Mouse (Mus musculus) embryonic facial prominence, embryonic 13.5 days (tissue): ENCODE results near the gene Lrrc23. TPM values are rescaled to one million over a fixed set of nuclear protein-coding genes. Genes with fewer than 3 reads are reported as not detected.

ENCODE experiments used
- ATAC-seq: fragments of 200-750 bp; cut with Nextera tagmentation; 2 replicates; pipeline ENCODE4 v1.8.0; 2017; ENCODE audit warnings: low read depth; ENCODE audit not compliant: insufficient number of reproducible peaks, insufficient read depth, low FRiP score, low TSS enrichment
- H3K27ac ChIP-seq: fragments of 300-500 bp; sonication (generic); 2 replicates; pipeline ENCODE4 v1.5.1; 2015; ENCODE audit warnings: moderate library complexity, mild to moderate bottlenecking, inconsistent platforms
- H3K27me3 ChIP-seq: fragments of 300-500 bp; sonication (generic); 2 replicates; pipeline ENCODE4 v1.6.1; 2015; ENCODE audit warnings: mild to moderate bottlenecking, inconsistent platforms
- H3K36me3 ChIP-seq: fragments of 300-500 bp; sonication (generic); 2 replicates; pipeline ENCODE4 v1.6.1; 2015; ENCODE audit warnings: mild to moderate bottlenecking, inconsistent platforms
- H3K4me1 ChIP-seq: fragments of 300-500 bp; sonication (generic); 2 replicates; pipeline ENCODE4 v1.6.1; 2015; ENCODE audit warnings: inconsistent platforms
- H3K4me2 ChIP-seq: fragments of 300-500 bp; sonication (generic); 2 replicates; pipeline ENCODE4 v1.6.1; 2015; ENCODE audit warnings: moderate library complexity, mild to moderate bottlenecking, inconsistent platforms
- H3K4me3 ChIP-seq: fragments of 300-500 bp; sonication (generic); 2 replicates; pipeline ENCODE4 v1.5.1; 2015; ENCODE audit warnings: mild to moderate bottlenecking, inconsistent platforms
- H3K9ac ChIP-seq: fragments of 300-500 bp; sonication (generic); 2 replicates; pipeline ENCODE4 v1.6.1; 2015; ENCODE audit warnings: mild to moderate bottlenecking, inconsistent platforms
- H3K9me3 ChIP-seq: fragments of 300-500 bp; sonication (generic); 2 replicates; pipeline ENCODE4 v1.6.1; 2016; ENCODE audit warnings: inconsistent platforms
- WGBS: fragments of 180-500 bp; shearing (Covaris S2); methylation state at CpG from one replicate; pipeline ENCODE4 v1.1.7; 2015; ENCODE audit warnings: mixed read lengths; 5-methylcytosine and 5-hydroxymethylcytosine counted together
- polyA plus RNA-seq: library from polyadenylated mRNA; unstranded; fragments of >200 nt; fragmentation: Nextera tagmentation; extraction: Ambion mirVana; gene quantifications from 2 replicates; pipeline ENCODE4 v1.2.1, GENCODE M21; 2015

The Lrrc23 gene
- polyA plus RNA-seq, 1 experiment from 2014 or later: 0.97 TPM

- H3K9ac ChIP-seq: peak overlapping the region; percentile 83; the same call in 1 of the 2 replicates
- H3K27ac ChIP-seq: peak overlapping the region; percentile 86
- H3K9me3 ChIP-seq: no peaks in the 10 kb centered on the region
- peak overlapping the region; percentile 92 for H3K4me2 ChIP-seq
- peak overlapping the region; percentile 51; the same call in 1 of the 2 replicates for H3K4me3 ChIP-seq
- ATAC-seq: no peak
- WGBS: 85% methylated on average over 7 of the region's 7 CpGs
- peaks cover 68% of the 10 kb centered on the region for H3K36me3 ChIP-seq
- H3K4me1 ChIP-seq: peaks cover 30% of the 10 kb centered on the region
- H3K27me3 ChIP-seq: no peaks in the 10 kb centered on the region
These were observed 32.6 kb downstream of the Lrrc23 start for GRCm38 (mm10) chr6:124746654-124747632.

DNA sequence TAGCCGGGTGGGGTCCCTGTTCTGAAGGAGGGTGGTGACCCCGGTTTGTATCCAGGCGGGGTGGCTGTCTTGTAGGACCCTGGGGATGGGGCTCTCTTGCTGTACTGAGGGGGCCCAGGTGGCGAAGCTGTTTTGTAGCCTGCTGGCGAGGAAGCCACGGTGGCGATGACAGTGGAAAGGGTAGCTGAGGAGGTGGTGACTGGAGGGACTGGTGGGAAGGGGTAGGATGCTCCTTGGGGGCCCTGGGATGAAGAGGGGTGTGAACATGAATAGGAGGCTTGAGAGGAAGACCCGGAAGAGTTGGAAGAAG, 33.3 kb downstream of the Lrrc23 start:
- Histone ChIP-seq H3K9ac (peak overlapping the region; percentile 83), H3K27ac (peak overlapping the region; percentile 86), H3K36me3 (peaks cover 68% of the 10 kb centered on the region), H3K4me3 (peak overlapping the region; percentile 51), H3K9me3 (no peaks in the 10 kb centered on the region), H3K4me2 (peak overlapping the region; percentile 92), H3K27me3 (no peaks in the 10 kb centered on the region), H3K4me1 (peaks cover 36% of the 10 kb centered on the region)
- ATAC-seq: 0 out of 2 replicates have a peak, but pooled peaks have one; percentile 0
- 23% methylated on average over 8 of the region's 8 CpGs for WGBS

- Histone ChIP-seq H3K36me3 (peaks cover 68% of the 10 kb centered on the region), H3K4me2 (peak overlapping the region; percentile 92), H3K4me1 (peaks cover 36% of the 10 kb centered on the region), H3K27me3 (no peaks in the 10 kb centered on the region), H3K27ac (peak overlapping the region; percentile 86), H3K4me3 (peak overlapping the region; percentile 51), H3K9ac (peak overlapping the region; percentile 83), H3K9me3 (no peaks in the 10 kb centered on the region)
- ATAC-seq: peak; percentile 78
- whole genome bisulfite sequencing: 1% methylated on average over 84 of the region's 85 CpGs
These were observed 33.8 kb downstream of the Lrrc23 start for GRCm38 (mm10) chr6:124745490-124746295.

- Histone ChIP-seq H3K9ac (peak overlapping the region; percentile 83), H3K27me3 (no peaks in the 10 kb centered on the region), H3K9me3 (no peaks in the 10 kb centered on the region), H3K27ac (peak overlapping the region; percentile 86), H3K4me2 (peak overlapping the region; percentile 92), H3K4me3 (peak overlapping the region; percentile 51), H3K4me1 (peaks cover 40% of the 10 kb centered on the region), H3K36me3 (peaks cover 63% of the 10 kb centered on the region)
- 70% methylated on average over 26 of the region's 26 CpGs for WGBS
- no peak for ATAC-seq
These were observed 34.7 kb downstream of the Lrrc23 start for GRCm38 (mm10) chr6:124744755-124745321.

GRCm38 (mm10) chr6:124743647-124744046, 35.9 kb downstream of the Lrrc23 start:
- H3K4me1 ChIP-seq: peaks cover 51% of the 10 kb centered on the region
- ATAC-seq: no peak
- WGBS: 85% methylated on average over 8 of the region's 8 CpGs

GRCm38 (mm10) chr6:124742839-124743514, 36.5 kb downstream of the Lrrc23 start:
- H3K27me3 ChIP-seq: no peaks in the 10 kb centered on the region
- H3K4me3 ChIP-seq: no peak overlapping the region
- peaks cover 57% of the 10 kb centered on the region for H3K4me1 ChIP-seq
- no peak for ATAC-seq
- peaks cover 53% of the 10 kb centered on the region for H3K36me3 ChIP-seq
- H3K27ac ChIP-seq: no peak overlapping the region
- WGBS: 86% methylated on average over 15 of the region's 15 CpGs
- no peak overlapping the region for H3K4me2 ChIP-seq
- H3K9ac ChIP-seq: 0 out of 2 replicates have a peak overlapping the region, but pooled peaks have one; percentile 27
- no peaks in the 10 kb centered on the region for H3K9me3 ChIP-seq

More at GRCm38 (mm10) chr6:124743647-124744046, 35.9 kb downstream of the Lrrc23 start:
- Histone ChIP-seq H3K27ac (peak overlapping the region; percentile 35; the same call in 1 of the 2 replicates), H3K9ac (no peak overlapping the region), H3K27me3 (no peaks in the 10 kb centered on the region), H3K36me3 (peaks cover 58% of the 10 kb centered on the region), H3K4me2 (no peak overlapping the region), H3K9me3 (no peaks in the 10 kb centered on the region), H3K4me3 (no peak overlapping the region)

GRCm38 (mm10) chr6:124741842-124742241, 37.7 kb downstream of the Lrrc23 start:
- peak overlapping the region; percentile 65 for H3K4me3 ChIP-seq
- H3K36me3 ChIP-seq: peaks cover 42% of the 10 kb centered on the region
- H3K4me1 ChIP-seq: peaks cover 48% of the 10 kb centered on the region
- no peaks in the 10 kb centered on the region for H3K9me3 ChIP-seq
- H3K9ac ChIP-seq: peak overlapping the region; percentile 92
- peak overlapping the region; percentile 78 for H3K4me2 ChIP-seq
- H3K27me3 ChIP-seq: no peaks in the 10 kb centered on the region
- WGBS: 69% methylated on average over 3 of the region's 3 CpGs
- H3K27ac ChIP-seq: peak overlapping the region; percentile 99
- no peak for ATAC-seq

DNA sequence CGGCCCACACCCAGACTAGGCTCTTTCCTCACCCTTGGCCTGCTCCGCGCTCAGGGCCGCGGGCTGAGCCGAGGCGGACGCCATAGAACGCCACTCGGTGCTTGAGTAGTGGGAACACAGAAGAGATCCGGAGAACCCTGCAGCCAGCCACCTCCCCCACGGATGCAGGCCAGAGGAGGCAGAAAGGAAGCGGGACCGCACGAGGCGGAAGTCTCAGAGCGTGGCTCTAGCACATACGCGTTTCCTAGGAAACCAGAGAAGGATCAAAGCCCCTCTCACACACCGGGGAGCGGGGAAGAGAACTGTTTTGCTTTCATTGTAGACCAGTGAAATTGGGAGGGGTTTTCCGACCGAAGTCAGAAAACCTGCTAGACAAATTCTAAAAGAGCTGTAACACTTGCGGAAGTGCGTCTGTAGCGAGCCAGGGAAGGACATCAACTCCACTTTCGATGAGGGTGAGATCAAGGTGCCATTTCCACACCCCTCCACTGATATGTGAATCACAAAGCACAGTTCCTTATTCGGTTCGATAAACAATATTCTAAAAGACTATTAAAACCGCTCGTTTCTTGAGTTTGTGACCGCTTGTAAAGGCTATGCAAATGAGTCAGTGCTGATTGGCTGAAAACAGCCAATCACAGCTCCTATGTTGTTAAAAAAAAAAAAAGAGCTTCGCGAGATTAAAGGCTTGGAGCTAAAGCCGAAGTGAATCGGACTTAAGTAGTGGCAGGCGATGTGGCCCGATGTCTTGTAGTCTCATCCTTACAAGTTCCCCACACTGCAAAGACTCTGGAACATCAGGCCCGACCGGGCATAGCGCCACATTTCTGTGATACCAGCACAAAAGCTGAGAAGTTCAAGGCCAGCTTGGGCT, 38.4 kb downstream of the Lrrc23 start, which contains the start of gene Grcc10:
Gene Grcc10 (minus strand): TSS at position 487 of the 874 bp plus-strand sequence.
- WGBS: under 1% methylated on average over 41 of the region's 41 CpGs
- peak; percentile 71 for ATAC-seq
- Histone ChIP-seq H3K9me3 (no peaks in the 10 kb centered on the region), H3K4me2 (peak within 1 kb of the TSS; percentile 78), H3K27me3 (no peaks in the 10 kb centered on the region), H3K4me1 (peaks cover 41% of the 10 kb centered on the region), H3K27ac (peak within 1 kb of the TSS; percentile 99), H3K4me3 (peak within 1 kb of the TSS; percentile 65), H3K36me3 (peaks cover 36% of the 10 kb centered on the region), H3K9ac (peak within 1 kb of the TSS; percentile 92)

GRCm38 (mm10) chr6:124740211-124740887, 39.2 kb downstream of the Lrrc23 start:
- H3K4me2 ChIP-seq: peak overlapping the region; percentile 78
- ATAC-seq: peak; percentile 8; the same call in 1 of the 2 replicates
- H3K36me3 ChIP-seq: peaks cover 36% of the 10 kb centered on the region
- peak overlapping the region; percentile 99 for H3K27ac ChIP-seq
- peak overlapping the region; percentile 65 for H3K4me3 ChIP-seq
- no peaks in the 10 kb centered on the region for H3K27me3 ChIP-seq
- H3K4me1 ChIP-seq: peaks cover 37% of the 10 kb centered on the region
- H3K9ac ChIP-seq: peak overlapping the region; percentile 92
- no peaks in the 10 kb centered on the region for H3K9me3 ChIP-seq
- WGBS: under 1% methylated on average over 29 of the region's 29 CpGs
